Mouse (Mus musculus) left cerebral cortex, adult 18-20 months (tissue): ENCODE data around the gene Susd1. TPM values are rescaled to one million over a fixed set of nuclear protein-coding genes. Genes with fewer than 3 reads are reported as not detected.

Experiments
- DNase-seq, 2 experiments: peaks; one replicate each; pipeline ENCODE4 v3.0.0; 2021 to 2022; ENCODE audit warnings: low spot score in 2 of 2, mixed read lengths in 1 of 2
- total RNA-seq, 2 experiments: library from RNA; stranded (reverse); gene quantifications; 2 replicates each; pipeline ENCODE4 v1.2.3; 2021

Susd1 gene
- total RNA-seq, 2 experiments from 2014 or later, result 6.1 to 7.3 TPM

GRCm38 (mm10) chr4:59324317-59324716 lies 114.1 kb downstream of the Susd1 start:
- no peak for DNase-seq

GRCm38 (mm10) chr4:59323231-59323651 lies 115.2 kb downstream of the Susd1 start:
- no peak for DNase-seq

DNA sequence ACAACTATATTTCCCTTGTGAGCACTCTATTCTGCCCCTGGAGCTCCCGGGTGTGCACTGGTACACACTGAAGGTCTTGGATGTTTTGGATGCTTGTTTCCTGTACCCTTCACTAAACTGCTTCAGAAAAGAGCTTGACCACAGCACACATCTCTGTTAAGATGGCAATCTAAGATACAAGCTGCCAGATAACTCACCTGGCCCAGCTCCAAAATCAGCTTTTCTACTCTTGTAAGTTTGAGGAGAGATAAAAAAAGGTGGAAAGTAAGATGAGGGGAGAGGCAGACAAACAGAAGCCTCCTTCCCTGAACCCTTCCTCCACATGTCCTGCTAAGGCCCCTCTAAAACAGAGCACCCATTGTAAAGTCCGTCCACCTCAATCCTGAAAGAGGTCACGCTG lies 115.7 kb downstream of the Susd1 start:
- no peak for DNase-seq

DNA sequence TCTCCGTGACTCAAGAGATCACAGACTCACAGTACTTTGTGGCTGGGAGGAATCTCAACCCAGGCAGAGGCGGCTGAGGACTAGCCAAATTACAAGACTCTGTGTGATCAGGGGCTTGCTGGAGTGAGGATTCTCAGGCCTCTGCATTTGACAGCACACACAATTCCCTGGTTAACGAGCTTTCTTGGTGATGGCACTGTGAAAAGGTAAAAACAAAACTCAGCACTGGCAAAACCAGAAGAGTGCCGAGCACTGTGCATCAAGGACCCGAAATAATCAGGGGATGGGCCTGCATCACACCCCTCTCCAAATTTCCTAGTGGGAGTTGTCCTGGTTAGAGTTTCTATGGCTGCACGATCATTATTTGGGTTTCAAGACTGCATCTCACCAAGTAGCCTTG lies 116.4 kb downstream of the Susd1 start:
- no peak for DNase-seq

DNA sequence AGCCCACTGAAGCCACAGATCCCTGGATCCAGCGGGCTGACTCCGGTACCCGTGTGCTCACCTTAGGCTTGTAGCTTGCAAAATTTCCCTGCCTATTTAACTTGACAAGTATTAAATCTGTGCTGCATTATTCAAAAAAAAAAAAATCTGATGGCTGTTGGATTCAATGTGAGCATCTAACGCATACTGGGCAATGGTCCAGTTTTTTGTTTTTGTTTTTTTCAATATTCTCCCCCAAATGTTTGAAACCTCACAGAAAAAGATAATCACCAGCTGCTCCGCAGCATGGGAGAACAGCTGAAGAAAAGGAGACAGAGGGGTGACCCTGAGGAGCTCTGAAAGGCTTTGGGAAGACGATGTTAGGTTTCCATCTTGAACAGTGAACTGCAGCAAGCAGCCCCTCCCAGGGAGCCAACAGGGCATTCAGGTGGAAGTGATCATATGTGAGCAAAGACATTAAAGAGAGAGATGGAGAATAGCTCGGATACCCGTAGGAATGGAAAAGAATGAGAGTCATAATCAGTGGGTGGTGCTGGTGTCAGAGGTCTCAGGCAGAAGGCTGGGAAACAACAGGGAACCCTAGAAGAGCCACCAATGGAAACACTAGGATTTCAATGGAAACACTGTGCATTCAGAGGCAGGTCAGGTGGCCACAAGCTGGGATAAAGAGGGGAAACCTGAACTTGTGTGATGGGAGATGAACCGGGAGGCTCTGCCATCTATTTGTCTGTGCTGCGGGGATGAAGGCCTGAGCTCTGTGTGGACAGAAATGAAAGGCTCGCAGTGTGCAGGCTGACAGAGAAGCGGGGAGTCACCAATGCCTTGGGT lies 117.0 kb downstream of the Susd1 start:
- no peak for DNase-seq

- no peak for DNase-seq
Measured at GRCm38 (mm10) chr4:59319136-59319941, 119.1 kb downstream of the Susd1 start.

DNA sequence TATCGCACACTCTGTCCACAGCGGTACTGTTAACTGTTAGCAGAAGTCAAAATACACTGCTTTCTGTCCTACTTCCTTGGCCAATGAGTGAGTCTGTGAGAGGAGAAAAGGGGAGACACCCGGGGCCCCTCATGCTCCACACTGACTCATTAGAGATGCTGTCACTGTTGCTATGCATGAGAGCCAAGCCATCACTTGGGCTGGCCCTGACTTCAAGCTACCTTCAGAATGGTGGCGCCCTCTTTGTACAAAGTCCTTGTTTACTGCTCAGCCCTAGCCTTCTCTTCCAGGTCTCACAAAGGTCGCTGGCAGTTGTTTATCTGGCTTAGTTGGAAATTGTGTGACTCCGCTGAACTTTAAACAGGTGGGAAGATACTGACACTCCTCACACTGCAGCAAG lies 119.8 kb downstream of the Susd1 start:
- no peak for DNase-seq

GRCm38 (mm10) chr4:59315553-59316405 lies 122.7 kb downstream of the Susd1 start:
- DNase-seq, result no peak

- no peak for DNase-seq
Measured at GRCm38 (mm10) chr4:59314939-59315552, 123.4 kb downstream of the Susd1 start.

- no peak for DNase-seq
Measured at GRCm38 (mm10) chr4:59312945-59313344, 125.5 kb downstream of the Susd1 start.

GRCm38 (mm10) chr4:59310590-59310989 lies 127.8 kb downstream of the Susd1 start:
- no peak for DNase-seq

GRCm38 (mm10) chr4:59307841-59308589 lies 130.4 kb downstream of the Susd1 start:
- DNase-seq, result no peak

DNA sequence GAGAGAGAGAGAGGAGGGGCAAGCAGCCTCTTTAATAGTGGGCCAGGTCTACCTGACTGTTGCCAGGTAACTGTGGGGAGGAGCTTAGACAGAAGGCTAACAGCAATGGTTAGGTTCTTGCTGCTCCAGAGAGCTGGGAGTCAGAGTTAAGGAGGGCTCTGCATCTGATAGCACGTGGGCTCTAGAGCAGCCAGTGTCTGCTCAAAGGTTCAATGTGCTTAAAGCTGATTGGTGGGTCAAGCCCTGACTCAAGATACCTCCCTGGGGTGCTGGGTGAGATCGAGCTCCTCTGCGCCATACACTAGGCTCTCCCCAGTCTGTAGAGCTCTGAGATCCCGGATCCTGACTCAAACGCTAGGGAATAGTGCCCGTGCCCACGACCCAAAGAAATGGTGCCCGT lies 136.0 kb downstream of the Susd1 start:
- DNase-seq, result no peak

DNA sequence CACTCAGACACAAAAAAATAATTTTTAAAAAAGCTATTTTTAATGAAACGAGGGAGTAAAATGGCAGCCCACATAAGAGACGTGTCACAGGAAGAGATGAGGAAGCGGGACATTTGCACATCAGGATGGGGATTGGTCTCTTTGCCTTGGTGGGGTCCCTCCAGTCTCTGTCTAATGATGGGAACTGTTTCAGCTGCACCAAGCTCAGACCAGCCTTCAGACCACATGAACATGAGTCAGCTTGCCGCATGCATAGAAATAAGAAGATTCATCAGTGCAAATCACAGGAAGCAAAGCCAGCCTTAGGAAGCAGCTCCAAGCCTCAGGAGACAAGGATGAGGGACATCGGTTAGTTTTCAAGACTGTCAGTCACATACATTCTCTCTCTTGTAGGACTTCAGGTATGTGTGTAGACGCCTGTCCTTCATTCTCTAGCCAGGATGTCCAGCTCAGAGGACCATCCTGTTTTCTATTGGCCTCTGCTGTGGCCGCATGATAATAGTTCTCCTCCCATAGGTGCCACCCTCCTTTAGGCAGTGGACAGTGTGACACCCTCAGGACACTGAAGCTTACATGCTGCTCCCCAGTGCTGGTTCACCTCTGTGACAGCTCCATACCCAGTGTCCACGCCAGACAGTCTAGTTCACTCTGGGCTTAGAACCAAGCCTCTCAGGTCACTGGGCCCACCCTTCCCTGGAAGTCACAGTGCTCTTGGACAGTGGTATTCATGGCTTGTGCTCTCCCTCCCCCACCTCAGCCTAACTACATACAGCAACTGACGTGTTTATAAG lies 137.2 kb downstream of the Susd1 start:
- no peak for DNase-seq

- DNase-seq, result no peak
Measured at GRCm38 (mm10) chr4:59298719-59299496, 139.5 kb downstream of the Susd1 start.

- no peak for DNase-seq
Measured at GRCm38 (mm10) chr4:59295127-59295526, 143.3 kb downstream of the Susd1 start.

DNA sequence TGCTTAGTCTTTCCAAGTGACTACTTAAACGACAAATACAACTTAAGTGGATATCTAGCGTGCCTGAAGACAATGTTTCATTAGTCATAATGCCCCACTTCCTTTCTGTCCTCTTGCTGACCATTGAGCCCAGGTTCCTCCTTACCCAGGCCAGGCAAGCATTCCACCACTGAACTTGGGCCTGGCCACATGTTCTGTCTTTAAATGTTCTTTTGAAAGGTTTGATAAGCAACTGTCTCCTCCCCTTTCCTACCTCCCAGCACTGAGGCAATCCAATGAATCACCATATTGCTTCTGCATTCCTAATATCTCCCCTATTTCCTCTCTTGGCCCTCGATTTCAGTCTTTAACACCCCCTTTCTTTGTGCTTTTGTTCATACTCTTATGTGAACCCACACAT lies 143.8 kb downstream of the Susd1 start:
- DNase-seq, result no peak

GRCm38 (mm10) chr4:59291914-59292718 lies 146.3 kb downstream of the Susd1 start:
- DNase-seq, result no peak
